Mouse (Mus musculus): ENCODE measurements around the gene Clec16a. TPM values are rescaled to one million over a fixed set of nuclear protein-coding genes. Genes with fewer than 3 reads are reported as not detected.

Clec16a gene
- total RNA-seq, 2 experiments from 2014 or later, result 47.7 to 50.1 TPM

Other genes starting within 250 kb of the Clec16a start
- gene Emp2, start 231.4 kb upstream of the Clec16a start, total RNA-seq (2021), result 10 to 100 TPM; 42.5 to 46.4 TPM
- under 1 TPM in 1 of 2 experiments, not detected in 1; 0.22 TPM for gene Tekt5, start 149.8 kb upstream of the Clec16a start, total RNA-seq (2021)
- gene Nubp1, start 133.4 kb upstream of the Clec16a start, total RNA-seq (2021), result 10 to 100 TPM; 10.6 to 10.8 TPM
- under 1 TPM; 0.93 to 0.99 TPM for gene Tvp23a, start 98.0 kb upstream of the Clec16a start, total RNA-seq (2021)
- gene Ciita, start 65.3 kb upstream of the Clec16a start, total RNA-seq (2021), result under 1 TPM; 0.17 to 0.35 TPM
- 10 to 100 TPM; 23.6 to 27.8 TPM for gene Dexi, start 2.3 kb upstream of the Clec16a start, total RNA-seq (2021)
- gene Socs1, start 240.2 kb downstream of the Clec16a start, total RNA-seq (2021), result 1 to 10 TPM; 1.2 to 1.5 TPM
- gene Tnp2, start 243.3 kb downstream of the Clec16a start, total RNA-seq (2021), result not detected
- gene Prm3, start 245.6 kb downstream of the Clec16a start, total RNA-seq (2021), result not detected

Data from heart, postnatal 10 days (tissue).